Mouse (Mus musculus): Measurements from ENCODE around the gene Marco.

Gene Marco

GRCm38 (mm10) chr1:120435591-120435990, 69.2 kb downstream of the Marco start:
- DNase-seq: no peak

- no peak for DNase-seq
Measured at GRCm38 (mm10) chr1:120430171-120430570, 74.7 kb downstream of the Marco start.

- DNase-seq: no peak
Measured at GRCm38 (mm10) chr1:120425587-120425986, 79.2 kb downstream of the Marco start.
